Mouse (Mus musculus) lung, postnatal 0 days (tissue): ENCODE data around the gene Mrnip.

Experiments used
- CTCF ChIP-seq: IDR thresholded peaks from 2 replicates; pipeline ENCODE4 v1.5.1; 2016; ENCODE audit warnings: antibody characterized with exemption, mild to moderate bottlenecking
- EP300 ChIP-seq: IDR thresholded peaks from 2 replicates; pipeline ENCODE4 v1.6.1; 2016; ENCODE audit warnings: antibody characterized with exemption, mild to moderate bottlenecking, control low read depth

- TF ChIP-seq CTCF (no peak), EP300 (no peak)
Measured at GRCm38 (mm10) chr11:50145529-50145928, 28.7 kb upstream of the Mrnip start.
